Mouse (Mus musculus) left cerebral cortex, postnatal 4 days (tissue): ENCODE measurements at regions not wholly inside any gene's neighbourhood (a gene's known extent, or its start where the extent isn't known, plus 50 kb on each side); places are given as distances from the start of the nearest gene placed in this dataset.
A peak's percentile ranks its signal among the peaks of the same experiment; 100 is the strongest.
"Not testable (repeated sequence)": the region's sequence is repeated elsewhere in the genome, so short reads cannot be mapped to it uniquely, and the experiment has no call there.

ENCODE experiments used
- DNase-seq: peaks from one replicate; pipeline ENCODE4 v3.0.0-alpha.2; 2022
- intact Hi-C: fragments of 180-260 bp; cut with DNase I; formaldehyde crosslinking; loops from one replicate; pipeline ENCODE4 v1.15.1; 2025

GRCm38 (mm10) chr4:17092132-17092531 lies 2513.1 kb upstream of the Gm12353 start:
- intact Hi-C loops: no loop called here
- DNase-seq: peak; percentile 1

GRCm38 (mm10) chr4:17107916-17108315 lies 2497.3 kb upstream of the Gm12353 start:
- intact Hi-C loops, DNase-seq: not testable (repeated sequence)
